Mouse (Mus musculus): ENCODE results near the gene Adal. TPM values are rescaled to one million over a fixed set of nuclear protein-coding genes. Genes with fewer than 3 reads are reported as not detected.
A peak's percentile ranks its signal among the peaks of the same experiment; 100 is the strongest.
"Not testable (repeated sequence)": the region's sequence is repeated elsewhere in the genome, so short reads cannot be mapped to it uniquely, and the experiment has no call there.

Gene Adal
- 22.8 and 23.6 TPM in 2 replicates for polyA plus RNA-seq (2016; fragmentation: Nextera tagmentation; extraction: Ambion mirVana)

- 0 out of 2 replicates have a peak, but pooled peaks cover 6% of the 10 kb centered on the region for H3K9me3 ChIP-seq
- peak within 1 kb of the TSS; percentile 99 for H3K27ac ChIP-seq
- 1% methylated on average over 87 of the region's 87 CpGs for WGBS
- H3K4me3 ChIP-seq = peak within 1 kb of the TSS; percentile 51
- peaks cover 22% of the 10 kb centered on the region for H3K4me1 ChIP-seq
- peak within 1 kb of the TSS; percentile 73 for H3K9ac ChIP-seq
- peaks cover 27% of the 10 kb centered on the region for H3K36me3 ChIP-seq
- peak; percentile 92 for ATAC-seq (ENCODE audit: insufficient number of reproducible peaks, insufficient read depth, low FRiP score, low TSS enrichment)
- no peaks in the 10 kb centered on the region for H3K27me3 ChIP-seq
- H3K4me2 ChIP-seq (replicated peaks) = peak within 1 kb of the TSS; percentile 68
Measured at GRCm38 (mm10) chr2:121140018-121140882, at the start of gene Adal, which contains the start of gene Lcmt2. Gene Adal, plus strand, starts transcription at chr2:121140428. Gene Lcmt2, minus strand, starts transcription at chr2:121140653.

DNA sequence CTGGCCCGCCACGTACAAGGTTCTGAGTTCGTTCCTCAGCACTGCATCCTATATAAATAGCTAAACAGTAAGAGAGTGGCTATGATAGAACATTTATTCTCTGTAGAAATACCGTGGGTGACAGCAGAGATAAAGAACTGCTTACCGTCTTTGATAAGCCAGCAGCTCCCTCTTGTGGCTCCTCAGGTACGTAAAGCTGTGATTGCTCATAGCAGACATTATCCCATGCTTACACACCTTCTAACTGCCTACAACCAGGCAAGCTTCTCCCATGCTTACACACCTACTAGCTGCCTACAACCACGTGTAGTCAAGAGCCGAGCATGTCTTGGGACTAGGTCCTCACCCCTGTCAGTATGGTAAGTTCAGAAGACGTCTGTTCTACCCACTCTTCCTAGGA is 38.2 kb upstream of the Adal start:
- no peak overlapping the region for H3K4me3 ChIP-seq
- no peaks in the 10 kb centered on the region for H3K36me3 ChIP-seq
- no peaks in the 10 kb centered on the region for H3K27me3 ChIP-seq
- no peaks in the 10 kb centered on the region for H3K9me3 ChIP-seq
- no peaks in the 10 kb centered on the region for H3K4me1 ChIP-seq
- no peak overlapping the region for H3K27ac ChIP-seq
- no peak overlapping the region for H3K4me2 ChIP-seq (replicated peaks)
- no peak for ATAC-seq (ENCODE audit: insufficient number of reproducible peaks, insufficient read depth, low FRiP score, low TSS enrichment)
- no peak overlapping the region for H3K9ac ChIP-seq
- 29% methylated on average over 9 of the region's 9 CpGs for WGBS

- Histone ChIP-seq H3K27me3 (no peaks in the 10 kb centered on the region), H3K9ac (no peak overlapping the region), H3K9me3 (no peaks in the 10 kb centered on the region), H3K27ac (no peak overlapping the region), H3K4me3 (no peak overlapping the region), H3K36me3 (no peaks in the 10 kb centered on the region), H3K4me1 (no peaks in the 10 kb centered on the region), H3K4me2 (replicated peaks) (no peak overlapping the region)
- no peak for ATAC-seq (ENCODE audit: insufficient number of reproducible peaks, insufficient read depth, low FRiP score, low TSS enrichment)
Measured at GRCm38 (mm10) chr2:121105940-121106339, 34.3 kb upstream of the Adal start.

DNA sequence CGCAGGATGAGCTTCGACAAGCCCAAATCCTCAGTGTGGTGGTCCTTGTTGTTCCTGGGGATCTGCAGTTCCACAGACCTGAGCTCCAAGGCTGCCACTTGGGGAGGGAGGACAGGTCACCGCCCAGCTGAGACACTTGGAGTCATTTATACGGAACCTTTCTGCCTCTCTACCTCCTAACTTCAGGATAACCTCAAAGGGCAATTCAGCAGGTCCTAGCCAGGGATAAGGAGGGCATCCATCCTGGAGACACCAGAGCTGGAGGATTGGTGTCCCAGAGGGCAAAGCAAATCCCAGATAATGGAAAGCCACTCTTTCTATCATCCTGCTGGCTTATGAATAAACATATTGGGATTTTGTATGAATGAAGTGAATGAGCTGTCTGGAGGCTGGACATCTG is 30.5 kb upstream of the Adal start, which contains the start of gene Tgm7:
TSS of gene Tgm7 (minus strand) at position 101 of the 400 bp plus-strand sequence.
- Histone ChIP-seq H3K4me3 (no peak within 1 kb of the TSS), H3K4me1 (no peaks in the 10 kb centered on the region), H3K27ac (no peak within 1 kb of the TSS), H3K27me3 (no peaks in the 10 kb centered on the region), H3K4me2 (replicated peaks) (no peak within 1 kb of the TSS), H3K36me3 (no peaks in the 10 kb centered on the region), H3K9me3 (no peaks in the 10 kb centered on the region), H3K9ac (no peak within 1 kb of the TSS)
- ATAC-seq (ENCODE audit: insufficient number of reproducible peaks, insufficient read depth, low FRiP score, low TSS enrichment) = no peak
- WGBS = 95% methylated on average over 4 of the region's 4 CpGs

- Histone ChIP-seq H3K27ac (no peak overlapping the region), H3K4me3 (no peak overlapping the region), H3K27me3 (no peaks in the 10 kb centered on the region), H3K4me1 (no peaks in the 10 kb centered on the region), H3K9me3 (no peaks in the 10 kb centered on the region), H3K9ac (no peak overlapping the region), H3K36me3 (no peaks in the 10 kb centered on the region), H3K4me2 (replicated peaks) (no peak overlapping the region)
- ATAC-seq (ENCODE audit: insufficient number of reproducible peaks, insufficient read depth, low FRiP score, low TSS enrichment) = no peak
- WGBS = 91% methylated on average over 2 of the region's 2 CpGs
Measured at GRCm38 (mm10) chr2:121115418-121115817, 24.8 kb upstream of the Adal start.

GRCm38 (mm10) chr2:121119260-121119659 is 21.0 kb upstream of the Adal start:
- H3K27me3 ChIP-seq = no peaks in the 10 kb centered on the region
- ATAC-seq (ENCODE audit: insufficient number of reproducible peaks, insufficient read depth, low FRiP score, low TSS enrichment) = no peak
- WGBS = 93% methylated on average over 3 of the region's 3 CpGs
- H3K4me1 ChIP-seq = no peaks in the 10 kb centered on the region
- H3K9me3 ChIP-seq = no peaks in the 10 kb centered on the region
- H3K4me3 ChIP-seq = no peak overlapping the region
- no peak overlapping the region for H3K9ac ChIP-seq
- H3K27ac ChIP-seq = no peak overlapping the region
- H3K4me2 ChIP-seq (replicated peaks) = no peak overlapping the region
- no peaks in the 10 kb centered on the region for H3K36me3 ChIP-seq

GRCm38 (mm10) chr2:121126302-121126701 is 13.9 kb upstream of the Adal start:
- not testable (repeated sequence) for H3K4me3 ChIP-seq; H3K4me2 ChIP-seq (replicated peaks); H3K36me3 ChIP-seq; H3K27ac ChIP-seq; H3K4me1 ChIP-seq; H3K27me3 ChIP-seq; H3K9ac ChIP-seq; ATAC-seq (ENCODE audit: insufficient number of reproducible peaks, insufficient read depth, low FRiP score, low TSS enrichment); H3K9me3 ChIP-seq
- WGBS = 87% methylated on average over 5 of the region's 5 CpGs

DNA sequence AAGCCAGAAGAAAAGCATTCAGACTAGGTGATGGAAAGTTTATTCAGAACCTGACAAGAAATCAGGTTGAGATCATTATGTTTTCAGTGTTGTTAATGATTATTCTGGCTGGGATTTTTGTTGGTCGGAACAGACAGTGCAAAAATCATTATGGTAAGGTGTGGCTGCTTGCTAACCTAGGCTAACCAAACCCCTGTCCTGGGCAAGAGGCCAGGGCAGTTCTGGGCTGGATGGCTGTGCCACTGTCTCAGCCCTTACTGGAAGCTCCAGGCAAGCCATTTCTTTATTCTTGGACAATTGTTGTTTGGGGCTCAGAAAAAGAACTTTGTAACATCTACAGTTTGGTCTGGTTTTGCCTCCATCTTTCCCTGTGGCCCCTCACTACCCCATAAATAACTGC is 12.7 kb upstream of the Adal start:
- Histone ChIP-seq H3K36me3 (no peaks in the 10 kb centered on the region), H3K4me2 (replicated peaks) (no peak overlapping the region), H3K27ac (no peak overlapping the region), H3K4me3 (no peak overlapping the region), H3K4me1 (no peaks in the 10 kb centered on the region), H3K27me3 (no peaks in the 10 kb centered on the region), H3K9me3 (no peaks in the 10 kb centered on the region), H3K9ac (no peak overlapping the region)
- ATAC-seq (ENCODE audit: insufficient number of reproducible peaks, insufficient read depth, low FRiP score, low TSS enrichment) = no peak
- 81% methylated on average over 1 of the region's 1 CpGs for WGBS

DNA sequence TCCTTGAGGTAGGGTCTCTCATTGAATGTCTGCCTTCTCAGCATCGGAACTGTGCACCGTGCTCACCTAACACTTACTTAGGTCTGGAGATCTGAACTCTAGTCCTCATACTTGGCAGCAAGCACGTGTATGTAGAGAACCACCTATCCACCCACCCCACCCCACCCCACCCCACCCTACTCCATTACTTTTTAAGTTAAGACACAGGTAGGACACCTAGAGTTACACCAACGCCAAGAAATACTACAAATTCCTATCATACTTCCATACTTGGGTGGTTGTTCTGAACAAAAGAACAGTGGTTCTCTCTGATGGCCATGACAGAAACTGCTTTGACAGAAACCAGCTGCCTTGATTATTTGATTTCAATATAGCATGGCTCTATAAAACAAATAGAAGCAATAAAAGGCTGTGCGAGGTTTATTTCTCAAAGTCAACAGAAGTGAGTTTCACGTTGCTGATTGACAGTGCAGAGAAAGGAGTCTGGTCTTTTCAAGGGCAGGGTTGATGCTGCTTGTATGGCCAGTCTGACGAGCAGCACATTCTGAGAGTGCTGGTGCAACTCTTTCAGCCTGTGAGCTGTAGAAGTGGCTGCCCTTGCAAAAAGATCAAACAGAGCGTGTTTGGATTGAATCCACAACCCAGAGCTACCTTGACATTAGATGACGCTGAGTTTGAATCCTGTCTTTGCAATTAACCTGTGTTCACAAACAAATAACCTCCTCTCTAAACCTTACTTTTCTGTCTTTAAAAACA is 11.2 kb upstream of the Adal start:
- Histone ChIP-seq H3K9ac (no peak overlapping the region), H3K27ac (no peak overlapping the region), H3K36me3 (no peaks in the 10 kb centered on the region), H3K4me3 (no peak overlapping the region), H3K4me1 (no peaks in the 10 kb centered on the region), H3K27me3 (no peaks in the 10 kb centered on the region), H3K4me2 (replicated peaks) (no peak overlapping the region), H3K9me3 (no peaks in the 10 kb centered on the region)
- ATAC-seq (ENCODE audit: insufficient number of reproducible peaks, insufficient read depth, low FRiP score, low TSS enrichment) = no peak
- 62% methylated on average over 9 of the region's 9 CpGs for WGBS

DNA sequence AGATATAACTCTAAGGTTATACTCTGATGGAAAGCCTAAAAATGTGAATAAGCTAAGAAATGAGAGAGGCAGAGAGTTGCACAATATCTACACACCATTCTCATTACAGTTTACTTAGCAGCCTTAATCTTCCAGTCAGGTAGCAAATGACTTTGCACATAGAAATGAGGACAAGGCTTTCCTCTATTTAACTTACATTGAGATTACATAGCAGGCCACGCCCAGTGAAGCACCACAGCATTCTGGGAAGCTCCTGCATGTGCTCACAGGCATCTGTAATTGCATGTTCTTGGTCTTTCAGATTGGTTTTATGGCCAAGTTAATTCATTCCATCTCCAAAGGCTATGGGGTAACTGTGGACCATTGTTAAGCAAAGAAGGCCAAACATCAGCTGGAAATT is 7.4 kb upstream of the Adal start:
- Histone ChIP-seq H3K27me3 (no peaks in the 10 kb centered on the region), H3K9me3 (no peaks in the 10 kb centered on the region), H3K9ac (no peak overlapping the region), H3K27ac (no peak overlapping the region), H3K4me2 (replicated peaks) (no peak overlapping the region), H3K4me3 (no peak overlapping the region), H3K36me3 (peaks cover 4% of the 10 kb centered on the region; the same call in 1 of the 2 replicates), H3K4me1 (no peaks in the 10 kb centered on the region)
- no peak for ATAC-seq (ENCODE audit: insufficient number of reproducible peaks, insufficient read depth, low FRiP score, low TSS enrichment)
- 65% methylated on average over 1 of the region's 1 CpGs for WGBS

- H3K4me3 ChIP-seq = no peak overlapping the region
- 94% methylated on average over 4 of the region's 4 CpGs for WGBS
- no peak for ATAC-seq (ENCODE audit: insufficient number of reproducible peaks, insufficient read depth, low FRiP score, low TSS enrichment)
- no peak overlapping the region for H3K9ac ChIP-seq
- no peaks in the 10 kb centered on the region for H3K27me3 ChIP-seq
- no peak overlapping the region for H3K4me2 ChIP-seq (replicated peaks)
- 0 out of 2 replicates have a peak, but pooled peaks cover 6% of the 10 kb centered on the region for H3K9me3 ChIP-seq
- peaks cover 22% of the 10 kb centered on the region for H3K4me1 ChIP-seq
- H3K27ac ChIP-seq = no peak overlapping the region
- peaks cover 19% of the 10 kb centered on the region for H3K36me3 ChIP-seq
Measured at GRCm38 (mm10) chr2:121137371-121137770, 2.9 kb upstream of the Adal start.

Data from embryonic facial prominence, embryonic 12.5 days (tissue).